ENCODE assay signal across 12 mouse cellular contexts in genomic region chr5:115098195-115098594, GRCm38 (mm10). TPM values are rescaled to one million over a fixed set of nuclear protein-coding genes. Genes with fewer than 3 reads are reported as not detected.
DNase-seq lines count a peak whose midpoint lies in the region; ATAC-seq and TF ChIP-seq lines count a peak whose summit lies in the region.
"Had no signal": no experiment of that assay in that cellular context is flagged by ENCODE, and none has a peak within 500 bp of the region (broad histone marks: within the 10 kb centered on the region; RNA-seq: fewer than 3 reads in every experiment).

Gm10401 (minus strand) TSS chr5:115098295.

- H3K4me3 ChIP-seq in kidney, embryonic 15.5 days (replicated peaks), result no peak within 1 kb of the TSS
- H3K4me3 ChIP-seq in embryonic facial prominence, embryonic 14.5 days (ENCODE audit: low read depth, low read length), result no peak within 1 kb of the TSS
- H3K4me3 ChIP-seq in midbrain, embryonic 14.5 days (replicated peaks; ENCODE audit: low read depth, low read length), result no peak within 1 kb of the TSS
- H3K4me3 ChIP-seq in gastrocnemius, adult 2 months, result no peak within 1 kb of the TSS
- H3K4me3 ChIP-seq in left cerebral cortex, adult 2 months, result no peak within 1 kb of the TSS

- no peaks in the 10 kb centered on the region for H3K4me1 ChIP-seq in kidney, embryonic 15.5 days
- no peaks in the 10 kb centered on the region for H3K4me1 ChIP-seq in embryonic facial prominence, embryonic 14.5 days (ENCODE audit: control insufficient read depth, insufficient read depth, low read length)
- H3K4me1 ChIP-seq in midbrain, embryonic 14.5 days (ENCODE audit: control insufficient read depth, insufficient read depth, low read length), result no peaks in the 10 kb centered on the region

- TF ChIP-seq CTCF in gastrocnemius, adult 2 months (IDR thresholded peaks at IDR 0.05), result no peak
- no peak for TF ChIP-seq CTCF in left cerebral cortex, adult 2 months (IDR thresholded peaks at IDR 0.05)

- ATAC-seq in kidney, embryonic 15.5 days (replicated peaks; ENCODE audit: low FRiP score), result no peak
- no peak for ATAC-seq in embryonic facial prominence, embryonic 14.5 days (ENCODE audit: low read depth)
- ATAC-seq in inflammation-experienced regulatory T-cells, adult 6 months, result no peak
- ATAC-seq in midbrain, embryonic 14.5 days (ENCODE audit: low FRiP score, low TSS enrichment), result no peak

- H3K27ac ChIP-seq in kidney, embryonic 15.5 days, result no peak within 1 kb of the TSS
- no peak within 1 kb of the TSS for H3K27ac ChIP-seq in embryonic facial prominence, embryonic 14.5 days (replicated peaks; ENCODE audit: low read depth, low read length)
- H3K27ac ChIP-seq in midbrain, embryonic 14.5 days (replicated peaks; ENCODE audit: low read depth, low read length), result no peak within 1 kb of the TSS
- H3K27ac ChIP-seq in gastrocnemius, adult 2 months, result no peak within 1 kb of the TSS
- no peak within 1 kb of the TSS for H3K27ac ChIP-seq in left cerebral cortex, adult 2 months

- intact Hi-C loops in gastrocnemius, adult 2 months (cut with DNase I), result no loop called here
- intact Hi-C loops in left cerebral cortex, adult 2 months (cut with DNase I), result no loop called here

- DNase-seq in kidney, postnatal 4 days, result no peak
- no peak for DNase-seq in embryonic facial prominence, embryonic 14.5 days (ENCODE audit: low spot score)
- DNase-seq in midbrain, embryonic 14.5 days, result no peak
- no peak for DNase-seq in gastrocnemius, adult 2 months
- no peak for DNase-seq in left cerebral cortex, adult 2 months (ENCODE audit: extremely low spot score in 1 of 2, low spot score in 2 of 2)
- no peak for DNase-seq in spleen, adult 12 weeks (ENCODE audit: low spot score)
- DNase-seq: heart, postnatal 14 days; right cerebral cortex, postnatal 4 days; thymus, postnatal 4 days had no signal

- peaks cover 76% of the 10 kb centered on the region for H3K36me3 ChIP-seq in kidney, embryonic 15.5 days
- peaks cover 74% of the 10 kb centered on the region for H3K36me3 ChIP-seq in embryonic facial prominence, embryonic 14.5 days (ENCODE audit: control insufficient read depth, insufficient read depth, low read length)
- H3K36me3 ChIP-seq in midbrain, embryonic 14.5 days (ENCODE audit: control insufficient read depth, insufficient read depth, low read length), result peaks cover 72% of the 10 kb centered on the region

- no peaks in the 10 kb centered on the region for H3K9me3 ChIP-seq in kidney, embryonic 15.5 days (replicated peaks)
- H3K9me3 ChIP-seq in embryonic facial prominence, embryonic 14.5 days (ENCODE audit: control insufficient read depth, low read length), result no peaks in the 10 kb centered on the region
- no peaks in the 10 kb centered on the region for H3K9me3 ChIP-seq in midbrain, embryonic 14.5 days (ENCODE audit: control insufficient read depth, low read length)

- H3K9ac ChIP-seq in kidney, embryonic 15.5 days, result no peak within 1 kb of the TSS
- H3K9ac ChIP-seq in embryonic facial prominence, embryonic 14.5 days (ENCODE audit: low read depth, low read length), result no peak within 1 kb of the TSS
- no peak within 1 kb of the TSS for H3K9ac ChIP-seq in midbrain, embryonic 14.5 days (replicated peaks; ENCODE audit: low read length)

- no peaks in the 10 kb centered on the region for H3K27me3 ChIP-seq in kidney, embryonic 15.5 days
- H3K27me3 ChIP-seq in embryonic facial prominence, embryonic 14.5 days (replicated peaks; ENCODE audit: control insufficient read depth, insufficient read depth, low read length), result no peaks in the 10 kb centered on the region
- no peaks in the 10 kb centered on the region for H3K27me3 ChIP-seq in midbrain, embryonic 14.5 days (ENCODE audit: control insufficient read depth, insufficient read depth, low read length)

- H3K4me2 ChIP-seq in kidney, embryonic 15.5 days, result no peak within 1 kb of the TSS
- H3K4me2 ChIP-seq in embryonic facial prominence, embryonic 14.5 days (ENCODE audit: low read depth, low read length), result no peak within 1 kb of the TSS
- no peak within 1 kb of the TSS for H3K4me2 ChIP-seq in midbrain, embryonic 14.5 days (ENCODE audit: low read length)

- WGBS in kidney, embryonic 15.5 days, result 95% methylated on average over 8 of the region's 8 CpGs
- WGBS in embryonic facial prominence, embryonic 14.5 days, result 88% methylated on average over 8 of the region's 8 CpGs
- 96% methylated on average over 8 of the region's 8 CpGs for WGBS in midbrain, embryonic 14.5 days

RNA-seq across cellular contexts. Expression of gene Gm10401, which starts in this region (rescaled TPM):
- 33.0 and 34.2 TPM in 2 replicates for polyA plus RNA-seq in kidney, embryonic 15.5 days (2015; fragmentation: Nextera tagmentation; extraction: Ambion mirVana)
- polyA plus RNA-seq in embryonic facial prominence, embryonic 14.5 days (2014; fragmentation: Nextera tagmentation; extraction: Ambion mirVana), result 53.2 and 54.0 TPM in 2 replicates
- polyA plus RNA-seq in inflammation-experienced regulatory T-cells, adult 6 months (2017; shearing (Covaris generic)), result 10 to 100 TPM; 14.8 to 23.2 (median 18.5) TPM
- polyA plus RNA-seq in midbrain, embryonic 14.5 days (2014; fragmentation: Nextera tagmentation; extraction: Ambion mirVana), result 59.4 and 72.9 TPM in 2 replicates
- total RNA-seq in gastrocnemius, adult 2 months (2021), result not detected
- not detected for total RNA-seq in left cerebral cortex, adult 2 months (2021)
- total RNA-seq: heart, postnatal 14 days; left cerebral cortex, adult 18-20 months had no signal
